Mouse (Mus musculus): ENCODE measurements around the gene Fcho1. TPM values are rescaled to one million over a fixed set of nuclear protein-coding genes. Genes with fewer than 3 reads are reported as not detected.

Gene Fcho1
- polyA plus RNA-seq, 1 experiment from 2014 or later, result 26.9 TPM

GRCm38 (mm10) chr8:71676020-71676741 lies 49.3 kb downstream of the Fcho1 start, which contains the start of gene Jak3:
Gene Jak3, plus strand, starts transcription at chr8:71676296.
- Histone ChIP-seq H3K9me3 (no peaks in the 10 kb centered on the region), H3K27ac (peak within 1 kb of the TSS; percentile 73)
- 3% methylated on average over 40 of the region's 40 CpGs for WGBS

GRCm38 (mm10) chr8:71675456-71676019 lies 50.0 kb downstream of the Fcho1 start:
- Histone ChIP-seq H3K4me1 (replicated peaks) (peaks cover 42% of the 10 kb centered on the region), H3K36me3 (no peaks in the 10 kb centered on the region), H3K9me3 (no peaks in the 10 kb centered on the region), H3K27ac (no peak overlapping the region), H3K4me3 (peak overlapping the region; percentile 58), H3K27me3 (ENCODE audit: insufficient read depth, poor library complexity, severe bottlenecking) (peaks cover 88% of the 10 kb centered on the region)
- no peak for DNase-seq (ENCODE audit: low spot score)
- 30% methylated on average over 9 of the region's 9 CpGs for WGBS

More at GRCm38 (mm10) chr8:71676020-71676741, 49.3 kb downstream of the Fcho1 start, which contains the start of gene Jak3:
- Histone ChIP-seq H3K27me3 (ENCODE audit: insufficient read depth, poor library complexity, severe bottlenecking) (peaks cover 88% of the 10 kb centered on the region), H3K4me1 (replicated peaks) (peaks cover 38% of the 10 kb centered on the region), H3K36me3 (no peaks in the 10 kb centered on the region), H3K4me3 (peak within 1 kb of the TSS; percentile 58)
- no peak for DNase-seq (ENCODE audit: low spot score)

GRCm38 (mm10) chr8:71674071-71674470 lies 51.4 kb downstream of the Fcho1 start:
- DNase-seq (ENCODE audit: low spot score), result no peak
- peaks cover 88% of the 10 kb centered on the region for H3K27me3 ChIP-seq (ENCODE audit: insufficient read depth, poor library complexity, severe bottlenecking)

GRCm38 (mm10) chr8:71672168-71672735 lies 53.3 kb downstream of the Fcho1 start:
- peak overlapping the region; percentile 77 for H3K27ac ChIP-seq
- H3K36me3 ChIP-seq, result no peaks in the 10 kb centered on the region
- no peaks in the 10 kb centered on the region for H3K9me3 ChIP-seq
- 63% methylated on average over 6 of the region's 6 CpGs for WGBS
- H3K4me1 ChIP-seq (replicated peaks), result peaks cover 54% of the 10 kb centered on the region
- peaks cover 88% of the 10 kb centered on the region for H3K27me3 ChIP-seq (ENCODE audit: insufficient read depth, poor library complexity, severe bottlenecking)
- H3K4me3 ChIP-seq, result peak overlapping the region; percentile 68
- no peak for DNase-seq (ENCODE audit: low spot score)

More at GRCm38 (mm10) chr8:71674071-71674470, 51.4 kb downstream of the Fcho1 start:
- Histone ChIP-seq H3K4me1 (replicated peaks) (peaks cover 38% of the 10 kb centered on the region), H3K4me3 (no peak overlapping the region), H3K9me3 (no peaks in the 10 kb centered on the region), H3K27ac (no peak overlapping the region), H3K36me3 (no peaks in the 10 kb centered on the region)
- WGBS, result 74% methylated on average over 2 of the region's 2 CpGs

GRCm38 (mm10) chr8:71671549-71671965 lies 54.0 kb downstream of the Fcho1 start, which contains the start of gene Unc13a:
Gene Unc13a, minus strand, starts transcription at chr8:71671757.
- DNase-seq (ENCODE audit: low spot score), result peak; percentile 90
- Histone ChIP-seq H3K4me1 (replicated peaks) (peaks cover 61% of the 10 kb centered on the region), H3K4me3 (peak within 1 kb of the TSS; percentile 68), H3K27ac (peak within 1 kb of the TSS; percentile 77), H3K36me3 (no peaks in the 10 kb centered on the region), H3K9me3 (no peaks in the 10 kb centered on the region), H3K27me3 (ENCODE audit: insufficient read depth, poor library complexity, severe bottlenecking) (peaks cover 88% of the 10 kb centered on the region)
- under 1% methylated on average over 42 of the region's 42 CpGs for WGBS

- peaks cover 61% of the 10 kb centered on the region for H3K4me1 ChIP-seq (replicated peaks)
- WGBS, result under 1% methylated on average over 64 of the region's 64 CpGs
- H3K27me3 ChIP-seq (ENCODE audit: insufficient read depth, poor library complexity, severe bottlenecking), result peaks cover 88% of the 10 kb centered on the region
Measured at GRCm38 (mm10) chr8:71670621-71671548, 54.6 kb downstream of the Fcho1 start.

GRCm38 (mm10) chr8:71670198-71670597 lies 55.3 kb downstream of the Fcho1 start:
- no peaks in the 10 kb centered on the region for H3K9me3 ChIP-seq
- peaks cover 82% of the 10 kb centered on the region for H3K27me3 ChIP-seq (ENCODE audit: insufficient read depth, poor library complexity, severe bottlenecking)
- 11% methylated on average over 12 of the region's 12 CpGs for WGBS
- peak overlapping the region; percentile 77 for H3K27ac ChIP-seq
- no peaks in the 10 kb centered on the region for H3K36me3 ChIP-seq
- peaks cover 65% of the 10 kb centered on the region for H3K4me1 ChIP-seq (replicated peaks)
- no peak for DNase-seq (ENCODE audit: low spot score)
- H3K4me3 ChIP-seq, result peak overlapping the region; percentile 68

More at GRCm38 (mm10) chr8:71670621-71671548, 54.6 kb downstream of the Fcho1 start:
- Histone ChIP-seq H3K27ac (peak overlapping the region; percentile 77), H3K9me3 (no peaks in the 10 kb centered on the region), H3K4me3 (peak overlapping the region; percentile 68), H3K36me3 (no peaks in the 10 kb centered on the region)
- peak; percentile 83 for DNase-seq (ENCODE audit: low spot score)

GRCm38 (mm10) chr8:71668220-71668975 lies 57.1 kb downstream of the Fcho1 start:
- H3K36me3 ChIP-seq, result no peaks in the 10 kb centered on the region
- H3K27ac ChIP-seq, result peak overlapping the region; percentile 68
- peak overlapping the region; percentile 33 for H3K4me3 ChIP-seq
- H3K4me1 ChIP-seq (replicated peaks), result peaks cover 70% of the 10 kb centered on the region
- WGBS, result 2% methylated on average over 21 of the region's 21 CpGs
- no peaks in the 10 kb centered on the region for H3K9me3 ChIP-seq
- DNase-seq (ENCODE audit: low spot score), result no peak
- peaks cover 87% of the 10 kb centered on the region for H3K27me3 ChIP-seq (ENCODE audit: insufficient read depth, poor library complexity, severe bottlenecking)

GRCm38 (mm10) chr8:71667256-71667655 lies 58.3 kb downstream of the Fcho1 start:
- Histone ChIP-seq H3K27me3 (ENCODE audit: insufficient read depth, poor library complexity, severe bottlenecking) (peaks cover 87% of the 10 kb centered on the region), H3K4me1 (replicated peaks) (peaks cover 70% of the 10 kb centered on the region), H3K36me3 (no peaks in the 10 kb centered on the region), H3K9me3 (no peaks in the 10 kb centered on the region), H3K27ac (peak overlapping the region; percentile 68), H3K4me3 (peak overlapping the region; percentile 2; the same call in 1 of the 2 replicates)
- DNase-seq (ENCODE audit: low spot score), result no peak
- WGBS, result 55% methylated on average over 5 of the region's 5 CpGs

GRCm38 (mm10) chr8:71666855-71667254 lies 58.7 kb downstream of the Fcho1 start:
- WGBS, result 29% methylated on average over 1 of the region's 1 CpGs
- no peak for DNase-seq (ENCODE audit: low spot score)
- H3K36me3 ChIP-seq, result no peaks in the 10 kb centered on the region
- peaks cover 88% of the 10 kb centered on the region for H3K27me3 ChIP-seq (ENCODE audit: insufficient read depth, poor library complexity, severe bottlenecking)
- peaks cover 66% of the 10 kb centered on the region for H3K4me1 ChIP-seq (replicated peaks)
- no peaks in the 10 kb centered on the region for H3K9me3 ChIP-seq
- H3K4me3 ChIP-seq, result no peak overlapping the region
- peak overlapping the region; percentile 68 for H3K27ac ChIP-seq

GRCm38 (mm10) chr8:71665331-71666130 lies 60.0 kb downstream of the Fcho1 start:
- Histone ChIP-seq H3K27me3 (ENCODE audit: insufficient read depth, poor library complexity, severe bottlenecking) (peaks cover 92% of the 10 kb centered on the region), H3K4me1 (replicated peaks) (peaks cover 55% of the 10 kb centered on the region), H3K27ac (peak overlapping the region; percentile 81), H3K9me3 (no peaks in the 10 kb centered on the region), H3K36me3 (no peaks in the 10 kb centered on the region), H3K4me3 (peak overlapping the region; percentile 39)
- peak; percentile 91 for DNase-seq (ENCODE audit: low spot score)
- WGBS, result 4% methylated on average over 22 of the region's 22 CpGs
